Mouse (Mus musculus) C2C12 (cell line): ENCODE results near the gene Zfp36.
A peak's percentile ranks its signal among the peaks of the same experiment; 100 is the strongest.

Source experiments
- CTCF ChIP-seq: IDR thresholded peaks from one replicate; pipeline ENCODE4 v1.5.1; 2011; ENCODE audit not compliant: control insufficient read depth, insufficient read depth, insufficient read length
- MAX ChIP-seq: IDR thresholded peaks from one replicate; pipeline ENCODE4 v1.6.1; 2011; ENCODE audit warnings: mild to moderate bottlenecking, control low read depth

DNA sequence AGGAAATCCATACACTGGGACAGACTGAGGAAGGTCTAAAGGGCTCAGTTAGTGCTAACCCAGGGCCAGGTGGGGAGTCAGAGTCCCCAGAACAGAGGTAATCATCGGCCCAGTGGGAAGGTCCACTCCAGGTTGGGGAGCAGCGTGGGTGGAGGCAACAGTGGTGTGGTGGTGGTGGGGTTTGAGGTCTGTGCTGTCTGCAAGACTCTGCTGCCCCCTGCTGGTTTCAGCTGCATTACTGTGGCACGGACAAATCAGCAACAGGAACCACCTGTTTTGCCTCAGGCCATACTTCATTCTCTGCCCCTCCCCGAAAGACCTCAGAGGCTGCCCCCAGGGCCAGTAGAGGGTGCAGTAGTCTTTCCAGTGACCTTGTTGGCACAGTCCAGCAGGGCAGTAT, 6.4 kb upstream of the Zfp36 start:
- TF ChIP-seq CTCF = peak; percentile 91
- no peak for TF ChIP-seq MAX
